Mouse (Mus musculus): ENCODE results near the gene Mroh2a.

DNA sequence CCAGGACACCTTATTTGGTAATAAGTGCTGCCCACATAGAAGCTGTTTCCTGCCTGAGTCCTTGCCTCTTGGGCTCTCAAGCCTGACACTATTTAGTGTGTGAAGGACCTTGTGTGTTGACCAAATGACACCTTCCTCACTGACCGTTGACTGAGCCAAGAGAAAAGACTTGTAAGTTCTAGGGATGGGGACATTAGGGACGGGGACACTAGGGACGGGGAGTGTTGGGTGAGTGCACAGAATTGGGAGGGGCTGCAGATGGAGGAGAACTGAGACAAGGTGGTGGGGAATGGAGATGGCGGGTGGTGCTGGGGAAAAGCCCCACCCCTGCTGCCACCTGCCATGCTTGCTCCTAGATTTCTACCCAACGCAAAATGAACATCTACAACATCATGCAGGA is 3.2 kb downstream of the Mroh2a start:
- TF ChIP-seq POLR2A (IDR thresholded peaks at IDR 0.05; ENCODE audit: borderline replicate concordance, control insufficient read depth, low read depth, low read length) (no peak), CTCF (IDR thresholded peaks at IDR 0.05; ENCODE audit: control insufficient read depth, insufficient read depth, low read length) (no peak)
